Mouse (Mus musculus) E14TG2a.4 (cell line): ENCODE measurements around the gene Tmprss11e.

Experiments used
- CTCF ChIP-seq: conservative IDR thresholded peaks from 2 replicates; pipeline ENCODE4 v1.5.1; 2014; ENCODE audit warnings: low read length
- NANOG ChIP-seq: IDR thresholded peaks from 2 replicates; pipeline ENCODE4 v1.6.1; 2014; ENCODE audit warnings: borderline replicate concordance, low read length, mixed read lengths
- POU5F1 ChIP-seq: IDR thresholded peaks from 2 replicates; pipeline ENCODE4 v1.6.1; 2014; ENCODE audit warnings: low read length, borderline replicate concordance

DNA sequence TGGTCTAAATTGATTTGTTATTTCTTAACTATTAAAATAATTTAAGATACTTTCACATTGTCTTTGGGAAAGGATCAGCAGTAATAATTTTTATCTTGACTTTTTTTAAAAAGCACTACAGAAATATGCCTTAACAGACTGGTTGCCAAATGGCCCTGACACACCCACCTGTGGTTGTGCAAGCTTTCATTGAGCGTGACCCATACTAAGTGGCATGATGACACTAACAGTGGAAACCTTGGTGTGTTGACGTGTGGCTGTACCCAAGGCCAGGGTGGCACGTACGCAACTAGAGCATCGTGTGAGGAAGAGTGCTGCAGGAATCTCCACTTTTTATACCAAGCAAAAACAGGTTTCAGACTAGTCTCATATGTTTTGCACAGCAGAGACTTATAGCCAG is 31.3 kb upstream of the Tmprss11e start:
- no peak for TF ChIP-seq CTCF
- no peak for TF ChIP-seq NANOG
- TF ChIP-seq POU5F1 = no peak
